Mouse (Mus musculus) cerebellum, postnatal 36 days (tissue): ENCODE data around the gene Cradd.
A peak's percentile ranks its signal among the peaks of the same experiment; 100 is the strongest.

Experiments used
- DNase-seq, 2 experiments: peaks; one replicate each; pipeline ENCODE4 v3.0.0; 2021 to 2022; ENCODE audit warnings: mixed read lengths in 2 of 2

Cradd gene

GRCm38 (mm10) chr10:95323393-95324277, at the start of gene Cradd:
Cradd (minus strand) TSS chr10:95324133.
- peak; percentile 81 to 90 for DNase-seq

GRCm38 (mm10) chr10:95373340-95373739, 49.4 kb upstream of the Cradd start:
- no peak for DNase-seq

GRCm38 (mm10) chr10:95371942-95372341, 48.0 kb upstream of the Cradd start:
- DNase-seq: no peak

- DNase-seq: no peak
Observed at GRCm38 (mm10) chr10:95369190-95369589, 45.3 kb upstream of the Cradd start.

GRCm38 (mm10) chr10:95368151-95368550, 44.2 kb upstream of the Cradd start:
- DNase-seq: no peak

GRCm38 (mm10) chr10:95367661-95368089, 43.7 kb upstream of the Cradd start:
- no peak for DNase-seq

GRCm38 (mm10) chr10:95367241-95367640, 43.3 kb upstream of the Cradd start:
- DNase-seq: no peak

- DNase-seq: no peak
Observed at GRCm38 (mm10) chr10:95362326-95362725, 38.4 kb upstream of the Cradd start.

- DNase-seq: no peak
Observed at GRCm38 (mm10) chr10:95361260-95361841, 37.4 kb upstream of the Cradd start.

GRCm38 (mm10) chr10:95360048-95360447, 36.1 kb upstream of the Cradd start:
- DNase-seq: no peak

GRCm38 (mm10) chr10:95357721-95358120, 33.8 kb upstream of the Cradd start:
- DNase-seq: no peak

GRCm38 (mm10) chr10:95356711-95357110, 32.8 kb upstream of the Cradd start:
- DNase-seq: no peak

- DNase-seq: no peak
Observed at GRCm38 (mm10) chr10:95355678-95356268, 31.8 kb upstream of the Cradd start.

GRCm38 (mm10) chr10:95354673-95355072, 30.7 kb upstream of the Cradd start:
- no peak for DNase-seq

GRCm38 (mm10) chr10:95354047-95354446, 30.1 kb upstream of the Cradd start:
- no peak for DNase-seq

GRCm38 (mm10) chr10:95348457-95348856, 24.5 kb upstream of the Cradd start:
- DNase-seq: no peak

- no peak for DNase-seq
Observed at GRCm38 (mm10) chr10:95347776-95348175, 23.8 kb upstream of the Cradd start.

GRCm38 (mm10) chr10:95342833-95343590, 19.1 kb upstream of the Cradd start:
- DNase-seq: no peak

- no peak for DNase-seq
Observed at GRCm38 (mm10) chr10:95340676-95341075, 16.7 kb upstream of the Cradd start.

GRCm38 (mm10) chr10:95337589-95337988, 13.7 kb upstream of the Cradd start:
- DNase-seq: no peak

GRCm38 (mm10) chr10:95336781-95337544, 13.0 kb upstream of the Cradd start:
- no peak for DNase-seq

GRCm38 (mm10) chr10:95334826-95335225, 10.9 kb upstream of the Cradd start:
- DNase-seq: no peak
